Mouse (Mus musculus): ENCODE measurements around the gene Mtmr12.

DNA sequence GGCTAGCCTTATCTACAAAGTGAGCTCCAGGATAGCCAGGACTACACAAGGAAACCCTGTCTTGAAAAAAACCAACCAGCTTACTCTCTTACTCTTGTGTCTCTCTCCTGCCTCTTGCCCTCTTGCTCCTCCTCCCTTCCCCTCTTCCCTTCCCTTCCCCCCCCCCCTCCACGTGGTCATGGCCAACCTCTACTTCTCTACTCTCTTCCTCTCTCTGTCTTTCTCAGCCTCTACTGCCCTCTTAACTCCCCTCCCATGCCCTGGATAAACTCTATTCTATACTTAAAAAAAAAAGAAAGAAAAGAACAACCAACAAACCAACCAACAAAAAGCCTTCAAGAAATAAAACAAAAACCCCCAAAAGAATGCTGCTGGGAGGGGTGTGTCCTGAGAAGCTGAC, 30.7 kb downstream of the Mtmr12 start:
- TF ChIP-seq POLR2A (IDR thresholded peaks at IDR 0.05; ENCODE audit: borderline replicate concordance, insufficient read depth, low read length), result no peak
- no peak for TF ChIP-seq CTCF (IDR thresholded peaks at IDR 0.05; ENCODE audit: borderline replicate concordance, insufficient read depth, low read depth, low read length)
